Mouse (Mus musculus) liver, embryonic 11.5 days (tissue): ENCODE results near the gene Il15. TPM values are rescaled to one million over a fixed set of nuclear protein-coding genes. Genes with fewer than 3 reads are reported as not detected.

Source experiments
- ATAC-seq: fragments of 200-750 bp; cut with Nextera tagmentation; replicated peaks from 2 replicates; pipeline ENCODE4 v1.8.0; 2017; ENCODE audit warnings: moderate number of reproducible peaks, mild to moderate bottlenecking, moderate TSS enrichment, moderate library complexity; ENCODE audit not compliant: low FRiP score
- DNase-seq: peaks from one replicate; pipeline ENCODE4 v3.0.0-alpha.2; 2017; ENCODE audit warnings: low spot score
- H3K27ac ChIP-seq: fragments of 300-500 bp; sonication (generic); 2 replicates; pipeline ENCODE4 v1.5.1; 2014; ENCODE audit warnings: mild to moderate bottlenecking, low read depth, low read length, control low read depth
- H3K27me3 ChIP-seq: fragments of 300-500 bp; sonication (generic); replicated peaks from 2 replicates; pipeline ENCODE4 v1.6.1; 2014; ENCODE audit warnings: low read length, mixed read lengths; ENCODE audit not compliant: control insufficient read depth, insufficient read depth
- H3K36me3 ChIP-seq: fragments of 300-500 bp; sonication (generic); 2 replicates; pipeline ENCODE4 v1.6.1; 2014; ENCODE audit warnings: mild to moderate bottlenecking, low read length, moderate library complexity, mixed read lengths; ENCODE audit not compliant: control insufficient read depth, insufficient read depth
- H3K4me1 ChIP-seq: fragments of 300-500 bp; sonication (generic); replicated peaks from 2 replicates; pipeline ENCODE4 v1.6.1; 2014; ENCODE audit warnings: low read length, mixed read lengths; ENCODE audit not compliant: control insufficient read depth, insufficient read depth
- H3K4me2 ChIP-seq: fragments of 300-500 bp; sonication (generic); 2 replicates; pipeline ENCODE4 v1.6.1; 2014; ENCODE audit warnings: mild to moderate bottlenecking, control low read depth, moderate library complexity
- H3K4me3 ChIP-seq: fragments of 300-500 bp; sonication (generic); 2 replicates; pipeline ENCODE4 v1.5.1; 2014; ENCODE audit warnings: low read depth, low read length, control low read depth
- H3K9ac ChIP-seq: fragments of 300-500 bp; sonication (generic); 2 replicates; pipeline ENCODE4 v1.6.1; 2014; ENCODE audit warnings: low read depth, low read length, control low read depth
- H3K9me3 ChIP-seq: fragments of 300-500 bp; sonication (generic); 2 replicates; pipeline ENCODE4 v1.6.1; 2016; ENCODE audit warnings: low read length, inconsistent platforms, mixed read lengths; ENCODE audit not compliant: control insufficient read depth
- WGBS: fragments of 180-500 bp; shearing (Covaris S2); extraction: QIAGEN DNeasy Blood & Tissue Kit; methylation state at CpG from one replicate; pipeline ENCODE4 v1.1.7; 2014; 5-methylcytosine and 5-hydroxymethylcytosine counted together
- polyA plus RNA-seq: library from polyadenylated mRNA; unstranded; fragments of >200 nt; fragmentation: Nextera tagmentation; extraction: Ambion mirVana; gene quantifications from 2 replicates; pipeline ENCODE4 v1.2.1, GENCODE M21; 2014

The Il15 gene
- polyA plus RNA-seq, 1 experiment from 2014 or later, result 4.5 TPM

GRCm38 (mm10) chr8:82285866-82286265 lies 117.2 kb downstream of the Il15 start:
- 87% methylated on average over 3 of the region's 3 CpGs for WGBS

GRCm38 (mm10) chr8:82281995-82282394 lies 121.0 kb downstream of the Il15 start:
- no peak overlapping the region for H3K4me3 ChIP-seq
- DNase-seq (no peak), ATAC-seq (no peak)
- no peak overlapping the region for H3K27ac ChIP-seq
- no peak overlapping the region for H3K4me2 ChIP-seq
- H3K9ac ChIP-seq, result no peak overlapping the region
- H3K9me3 ChIP-seq, result no peaks in the 10 kb centered on the region
- WGBS, result 77% methylated on average over 5 of the region's 5 CpGs
- H3K4me1 ChIP-seq, result no peaks in the 10 kb centered on the region
- H3K36me3 ChIP-seq, result no peaks in the 10 kb centered on the region
- H3K27me3 ChIP-seq, result no peaks in the 10 kb centered on the region

More at GRCm38 (mm10) chr8:82285866-82286265, 117.2 kb downstream of the Il15 start:
- no peaks in the 10 kb centered on the region for H3K9me3 ChIP-seq
- H3K27me3 ChIP-seq, result no peaks in the 10 kb centered on the region
- H3K4me2 ChIP-seq, result no peak overlapping the region
- H3K4me1 ChIP-seq, result no peaks in the 10 kb centered on the region
- H3K4me3 ChIP-seq, result no peak overlapping the region
- no peak overlapping the region for H3K27ac ChIP-seq
- no peak overlapping the region for H3K9ac ChIP-seq
- no peaks in the 10 kb centered on the region for H3K36me3 ChIP-seq
- ATAC-seq (no peak), DNase-seq (no peak)
